Mouse (Mus musculus): ENCODE data around the gene Sdhaf2. TPM values are rescaled to one million over a fixed set of nuclear protein-coding genes. Genes with fewer than 3 reads are reported as not detected.
A peak's percentile ranks its signal among the peaks of the same experiment; 100 is the strongest.

Gene Sdhaf2
- polyA plus RNA-seq, 1 experiment from 2014 or later = 60.4 TPM

GRCm38 (mm10) chr19:10486264-10486738 is 39.6 kb downstream of the Sdhaf2 start:
- Histone ChIP-seq H3K4me3 (ENCODE audit: low read depth, low read length) (no peak overlapping the region), H3K27me3 (replicated peaks; ENCODE audit: control insufficient read depth, insufficient read depth, low read length) (peaks cover 11% of the 10 kb centered on the region), H3K9ac (ENCODE audit: low read depth, low read length) (no peak overlapping the region), H3K36me3 (ENCODE audit: control insufficient read depth, insufficient read depth, low read length) (no peaks in the 10 kb centered on the region), H3K27ac (ENCODE audit: low read depth, low read length) (no peak overlapping the region), H3K4me1 (replicated peaks; ENCODE audit: control insufficient read depth, insufficient read depth, low read length) (no peaks in the 10 kb centered on the region), H3K9me3 (ENCODE audit: control insufficient read depth, low read length) (no peaks in the 10 kb centered on the region), H3K4me2 (no peak overlapping the region)
- no peak; the same call in 1 of the 2 replicates for ATAC-seq (replicated peaks; ENCODE audit: low FRiP score)
- 22% methylated on average over 9 of the region's 9 CpGs for WGBS
- peak; percentile 43 for DNase-seq (ENCODE audit: low spot score)

GRCm38 (mm10) chr19:10482703-10483102 is 43.2 kb downstream of the Sdhaf2 start, which contains the start of gene Ppp1r32:
Gene Ppp1r32 (minus strand): TSS chr19:10482928.
- no peak for ATAC-seq (replicated peaks; ENCODE audit: low FRiP score)
- DNase-seq (ENCODE audit: low spot score) = no peak
- no peak within 1 kb of the TSS for H3K4me3 ChIP-seq (ENCODE audit: low read depth, low read length)
- no peaks in the 10 kb centered on the region for H3K9me3 ChIP-seq (ENCODE audit: control insufficient read depth, low read length)
- peaks cover 5% of the 10 kb centered on the region for H3K27me3 ChIP-seq (replicated peaks; ENCODE audit: control insufficient read depth, insufficient read depth, low read length)
- no peak within 1 kb of the TSS for H3K4me2 ChIP-seq
- H3K4me1 ChIP-seq (replicated peaks; ENCODE audit: control insufficient read depth, insufficient read depth, low read length) = no peaks in the 10 kb centered on the region
- no peaks in the 10 kb centered on the region for H3K36me3 ChIP-seq (ENCODE audit: control insufficient read depth, insufficient read depth, low read length)
- WGBS = 35% methylated on average over 6 of the region's 6 CpGs
- H3K27ac ChIP-seq (ENCODE audit: low read depth, low read length) = no peak within 1 kb of the TSS
- no peak within 1 kb of the TSS for H3K9ac ChIP-seq (ENCODE audit: low read depth, low read length)

GRCm38 (mm10) chr19:10479541-10479940 is 46.4 kb downstream of the Sdhaf2 start:
- no peak for DNase-seq (ENCODE audit: low spot score)
- peaks cover 3% of the 10 kb centered on the region for H3K27me3 ChIP-seq (replicated peaks; ENCODE audit: control insufficient read depth, insufficient read depth, low read length)

GRCm38 (mm10) chr19:10473779-10474178 is 52.2 kb downstream of the Sdhaf2 start:
- 16% methylated on average over 6 of the region's 6 CpGs for WGBS
- ATAC-seq (replicated peaks; ENCODE audit: low FRiP score) = no peak
- Histone ChIP-seq H3K27ac (ENCODE audit: low read depth, low read length) (no peak overlapping the region), H3K27me3 (replicated peaks; ENCODE audit: control insufficient read depth, insufficient read depth, low read length) (no peaks in the 10 kb centered on the region; the same call in 1 of the 2 replicates), H3K36me3 (ENCODE audit: control insufficient read depth, insufficient read depth, low read length) (no peaks in the 10 kb centered on the region), H3K9me3 (ENCODE audit: control insufficient read depth, low read length) (no peaks in the 10 kb centered on the region), H3K9ac (ENCODE audit: low read depth, low read length) (no peak overlapping the region), H3K4me2 (no peak overlapping the region), H3K4me1 (replicated peaks; ENCODE audit: control insufficient read depth, insufficient read depth, low read length) (no peaks in the 10 kb centered on the region), H3K4me3 (ENCODE audit: low read depth, low read length) (no peak overlapping the region)
- no peak for DNase-seq (ENCODE audit: low spot score)

More at GRCm38 (mm10) chr19:10479541-10479940, 46.4 kb downstream of the Sdhaf2 start:
- ATAC-seq (replicated peaks; ENCODE audit: low FRiP score) = no peak
- H3K27ac ChIP-seq (ENCODE audit: low read depth, low read length) = no peak overlapping the region
- no peaks in the 10 kb centered on the region for H3K9me3 ChIP-seq (ENCODE audit: control insufficient read depth, low read length)
- H3K9ac ChIP-seq (ENCODE audit: low read depth, low read length) = no peak overlapping the region
- H3K36me3 ChIP-seq (ENCODE audit: control insufficient read depth, insufficient read depth, low read length) = no peaks in the 10 kb centered on the region
- no peak overlapping the region for H3K4me2 ChIP-seq
- no peak overlapping the region for H3K4me3 ChIP-seq (ENCODE audit: low read depth, low read length)
- WGBS = 47% methylated on average over 4 of the region's 4 CpGs
- H3K4me1 ChIP-seq (replicated peaks; ENCODE audit: control insufficient read depth, insufficient read depth, low read length) = no peaks in the 10 kb centered on the region

GRCm38 (mm10) chr19:10472958-10473357 is 53.0 kb downstream of the Sdhaf2 start:
- Histone ChIP-seq H3K27ac (ENCODE audit: low read depth, low read length) (no peak overlapping the region), H3K4me3 (ENCODE audit: low read depth, low read length) (no peak overlapping the region), H3K4me1 (replicated peaks; ENCODE audit: control insufficient read depth, insufficient read depth, low read length) (no peaks in the 10 kb centered on the region), H3K4me2 (no peak overlapping the region), H3K9me3 (ENCODE audit: control insufficient read depth, low read length) (no peaks in the 10 kb centered on the region), H3K27me3 (replicated peaks; ENCODE audit: control insufficient read depth, insufficient read depth, low read length) (no peaks in the 10 kb centered on the region; the same call in 1 of the 2 replicates), H3K9ac (ENCODE audit: low read depth, low read length) (no peak overlapping the region), H3K36me3 (ENCODE audit: control insufficient read depth, insufficient read depth, low read length) (no peaks in the 10 kb centered on the region)
- ATAC-seq (replicated peaks; ENCODE audit: low FRiP score) (no peak), DNase-seq (ENCODE audit: low spot score) (no peak)
- WGBS = 70% methylated on average over 3 of the region's 3 CpGs

GRCm38 (mm10) chr19:10469171-10469658 is 56.7 kb downstream of the Sdhaf2 start:
- H3K36me3 ChIP-seq (ENCODE audit: control insufficient read depth, insufficient read depth, low read length) = no peaks in the 10 kb centered on the region
- no peaks in the 10 kb centered on the region; the same call in 1 of the 2 replicates for H3K27me3 ChIP-seq (replicated peaks; ENCODE audit: control insufficient read depth, insufficient read depth, low read length)
- no peaks in the 10 kb centered on the region for H3K9me3 ChIP-seq (ENCODE audit: control insufficient read depth, low read length)
- ATAC-seq (replicated peaks; ENCODE audit: low FRiP score) = no peak
- no peaks in the 10 kb centered on the region for H3K4me1 ChIP-seq (replicated peaks; ENCODE audit: control insufficient read depth, insufficient read depth, low read length)
- no peak overlapping the region for H3K4me3 ChIP-seq (ENCODE audit: low read depth, low read length)
- H3K27ac ChIP-seq (ENCODE audit: low read depth, low read length) = no peak overlapping the region
- H3K4me2 ChIP-seq = no peak overlapping the region
- no peak overlapping the region for H3K9ac ChIP-seq (ENCODE audit: low read depth, low read length)
- WGBS = 57% methylated on average over 8 of the region's 8 CpGs
- no peak for DNase-seq (ENCODE audit: low spot score)

- ATAC-seq (replicated peaks; ENCODE audit: low FRiP score) = no peak
- H3K9me3 ChIP-seq (ENCODE audit: control insufficient read depth, low read length) = no peaks in the 10 kb centered on the region
- 42% methylated on average over 4 of the region's 4 CpGs for WGBS
Observed at GRCm38 (mm10) chr19:10464427-10464826, 61.5 kb downstream of the Sdhaf2 start.

GRCm38 (mm10) chr19:10461584-10461983 is 64.4 kb downstream of the Sdhaf2 start:
- peaks cover 64% of the 10 kb centered on the region for H3K27me3 ChIP-seq (replicated peaks; ENCODE audit: control insufficient read depth, insufficient read depth, low read length)
- no peak overlapping the region for H3K4me3 ChIP-seq (ENCODE audit: low read depth, low read length)
- no peak overlapping the region for H3K9ac ChIP-seq (ENCODE audit: low read depth, low read length)
- H3K9me3 ChIP-seq (ENCODE audit: control insufficient read depth, low read length) = no peaks in the 10 kb centered on the region
- no peak overlapping the region for H3K4me2 ChIP-seq
- ATAC-seq (replicated peaks; ENCODE audit: low FRiP score) (no peak), DNase-seq (ENCODE audit: low spot score) (no peak)
- H3K4me1 ChIP-seq (replicated peaks; ENCODE audit: control insufficient read depth, insufficient read depth, low read length) = no peaks in the 10 kb centered on the region; the same call in 1 of the 2 replicates
- H3K27ac ChIP-seq (ENCODE audit: low read depth, low read length) = no peak overlapping the region
- no peaks in the 10 kb centered on the region for H3K36me3 ChIP-seq (ENCODE audit: control insufficient read depth, insufficient read depth, low read length)
- WGBS = 46% methylated on average over 7 of the region's 7 CpGs

More at GRCm38 (mm10) chr19:10464427-10464826, 61.5 kb downstream of the Sdhaf2 start:
- no peaks in the 10 kb centered on the region for H3K4me1 ChIP-seq (replicated peaks; ENCODE audit: control insufficient read depth, insufficient read depth, low read length)
- DNase-seq (ENCODE audit: low spot score) = no peak
- no peak overlapping the region for H3K9ac ChIP-seq (ENCODE audit: low read depth, low read length)
- H3K27me3 ChIP-seq (replicated peaks; ENCODE audit: control insufficient read depth, insufficient read depth, low read length) = peaks cover 36% of the 10 kb centered on the region
- no peaks in the 10 kb centered on the region for H3K36me3 ChIP-seq (ENCODE audit: control insufficient read depth, insufficient read depth, low read length)
- no peak overlapping the region for H3K4me3 ChIP-seq (ENCODE audit: low read depth, low read length)
- no peak overlapping the region for H3K4me2 ChIP-seq
- no peak overlapping the region for H3K27ac ChIP-seq (ENCODE audit: low read depth, low read length)

GRCm38 (mm10) chr19:10459907-10460306 is 66.0 kb downstream of the Sdhaf2 start:
- Histone ChIP-seq H3K27ac (ENCODE audit: low read depth, low read length) (no peak overlapping the region), H3K4me1 (replicated peaks; ENCODE audit: control insufficient read depth, insufficient read depth, low read length) (peaks cover 2% of the 10 kb centered on the region), H3K9me3 (ENCODE audit: control insufficient read depth, low read length) (no peaks in the 10 kb centered on the region), H3K36me3 (ENCODE audit: control insufficient read depth, insufficient read depth, low read length) (no peaks in the 10 kb centered on the region), H3K27me3 (replicated peaks; ENCODE audit: control insufficient read depth, insufficient read depth, low read length) (peaks cover 81% of the 10 kb centered on the region), H3K4me2 (no peak overlapping the region), H3K4me3 (ENCODE audit: low read depth, low read length) (no peak overlapping the region), H3K9ac (ENCODE audit: low read depth, low read length) (no peak overlapping the region)
- ATAC-seq (replicated peaks; ENCODE audit: low FRiP score) (no peak), DNase-seq (ENCODE audit: low spot score) (no peak)
- WGBS = 40% methylated on average over 11 of the region's 11 CpGs
